Comparison of ENCODE assay signal across 8 mouse cellular contexts in the genomic region with DNA sequence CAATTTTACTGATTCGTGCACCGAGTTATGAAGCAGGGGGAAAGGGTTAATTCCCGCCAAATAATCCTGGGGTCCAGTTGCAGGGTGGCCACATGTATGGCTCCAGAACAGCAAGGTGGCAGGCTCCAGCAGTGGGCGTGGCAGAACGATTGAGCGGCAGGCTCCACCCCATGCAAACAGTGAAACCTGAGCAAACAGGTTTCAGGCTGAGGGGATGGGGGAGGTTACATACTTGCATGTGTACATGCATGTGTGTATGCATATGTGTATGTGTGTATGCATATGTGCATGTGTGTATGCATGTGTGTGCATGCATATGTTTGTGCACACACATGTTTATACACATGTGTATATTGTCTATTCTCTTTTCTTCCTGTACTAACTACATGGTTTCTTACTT. TPM values are rescaled to one million over a fixed set of nuclear protein-coding genes. Genes with fewer than 3 reads are reported as not detected.
DNase-seq lines count a peak whose midpoint lies in the region; ATAC-seq and TF ChIP-seq lines count a peak whose summit lies in the region.
"Not testable (repeated sequence)": the region's sequence is repeated elsewhere in the genome, so short reads cannot be mapped to it uniquely, and the experiment has no call there.

No protein-coding gene starts in this region.

- H3K4me2 ChIP-seq in forebrain, embryonic 14.5 days (ENCODE audit: low read length) = peak overlapping the region; percentile 24; the same call in 1 of the 2 replicates
- H3K4me2 ChIP-seq in heart, embryonic 16.5 days (ENCODE audit: low read depth, low read length) = peak overlapping the region; percentile 80
- H3K4me2 ChIP-seq in intestine, embryonic 15.5 days (replicated peaks) = peak overlapping the region; percentile 48
- H3K4me2 ChIP-seq in limb, embryonic 14.5 days (replicated peaks; ENCODE audit: low read depth, low read length, severe bottlenecking) = peak overlapping the region; percentile 48
- peak overlapping the region; percentile 9; the same call in 1 of the 2 replicates for H3K4me2 ChIP-seq in neural tube, embryonic 11.5 days (ENCODE audit: low read depth)

- not testable (repeated sequence) for H3K9me3 ChIP-seq in forebrain, embryonic 14.5 days (replicated peaks; ENCODE audit: control insufficient read depth, low read length); heart, embryonic 16.5 days (replicated peaks; ENCODE audit: control insufficient read depth, low read length); intestine, embryonic 15.5 days; limb, embryonic 14.5 days (ENCODE audit: control insufficient read depth, low read length); neural tube, embryonic 11.5 days (ENCODE audit: control insufficient read depth, low read length)

- H3K4me3 ChIP-seq in forebrain, embryonic 14.5 days (ENCODE audit: low read depth, low read length); intestine, embryonic 15.5 days (replicated peaks); limb, embryonic 14.5 days (replicated peaks; ENCODE audit: low read length); neural tube, embryonic 11.5 days (ENCODE audit: low read depth, low read length): not testable (repeated sequence)
- H3K4me3 ChIP-seq in heart, embryonic 16.5 days (ENCODE audit: low read length) = peak overlapping the region; percentile 8; the same call in 1 of the 2 replicates

- TF ChIP-seq POLR2A in limb, embryonic 14.5 days (IDR thresholded peaks at IDR 0.05; ENCODE audit: borderline replicate concordance, extremely low read depth, insufficient read depth, insufficient read length) = not testable (repeated sequence)

- peak; percentile 39 for DNase-seq in embryo, embryonic 10.5 days (ENCODE audit: low spot score)
- DNase-seq in forebrain, embryonic 14.5 days (ENCODE audit: low spot score); limb, embryonic 14.5 days (ENCODE audit: low spot score); neural tube, embryonic 11.5 days (ENCODE audit: low spot score): not testable (repeated sequence)
- peak; percentile 5 for DNase-seq in lung, postnatal 10 days
- DNase-seq in urinary bladder, postnatal 14 days (ENCODE audit: low spot score) = peak; percentile 19

- H3K27me3 ChIP-seq in forebrain, embryonic 14.5 days (replicated peaks; ENCODE audit: control insufficient read depth, insufficient read depth, low read length); heart, embryonic 16.5 days (ENCODE audit: control insufficient read depth, insufficient read depth, low read length); intestine, embryonic 15.5 days (replicated peaks); limb, embryonic 14.5 days (ENCODE audit: control insufficient read depth, insufficient read depth, low read length); neural tube, embryonic 11.5 days (ENCODE audit: control insufficient read depth, insufficient read depth, low read length): not testable (repeated sequence)

- 9% methylated on average over 6 of the region's 6 CpGs for WGBS in forebrain, embryonic 14.5 days
- whole genome bisulfite sequencing in heart, embryonic 16.5 days = 14% methylated on average over 6 of the region's 6 CpGs
- WGBS in intestine, embryonic 15.5 days = 9% methylated on average over 6 of the region's 6 CpGs
- WGBS in limb, embryonic 14.5 days = 6% methylated on average over 6 of the region's 6 CpGs
- 8% methylated on average over 6 of the region's 6 CpGs for WGBS in neural tube, embryonic 11.5 days

- H3K27ac ChIP-seq in forebrain, embryonic 14.5 days (ENCODE audit: low read depth, low read length); heart, embryonic 16.5 days (ENCODE audit: low read length); intestine, embryonic 15.5 days; limb, embryonic 14.5 days (replicated peaks; ENCODE audit: low read depth, low read length); neural tube, embryonic 11.5 days (ENCODE audit: low read depth, low read length): not testable (repeated sequence)

- ATAC-seq in forebrain, embryonic 14.5 days; heart, embryonic 16.5 days (replicated peaks; ENCODE audit: extremely low read depth, insufficient read depth, low FRiP score); limb, embryonic 14.5 days (ENCODE audit: low FRiP score, low read depth); neural tube, embryonic 11.5 days (ENCODE audit: insufficient read depth, low FRiP score, low TSS enrichment): not testable (repeated sequence)
- peak; percentile 69 for ATAC-seq in intestine, embryonic 15.5 days

- H3K9ac ChIP-seq in forebrain, embryonic 14.5 days (ENCODE audit: low read length); heart, embryonic 16.5 days (ENCODE audit: low read length); intestine, embryonic 15.5 days; limb, embryonic 14.5 days (ENCODE audit: low read depth, low read length, severe bottlenecking); neural tube, embryonic 11.5 days (ENCODE audit: low read length): not testable (repeated sequence)

- H3K4me1 ChIP-seq in forebrain, embryonic 14.5 days (ENCODE audit: control insufficient read depth, insufficient read depth, low read length) = peaks cover 12% of the 10 kb centered on the region
- peaks cover 15% of the 10 kb centered on the region for H3K4me1 ChIP-seq in heart, embryonic 16.5 days (ENCODE audit: control insufficient read depth, insufficient read depth, low read length)
- H3K4me1 ChIP-seq in intestine, embryonic 15.5 days (replicated peaks); limb, embryonic 14.5 days (ENCODE audit: control insufficient read depth, insufficient read depth, low read length); neural tube, embryonic 11.5 days (ENCODE audit: control insufficient read depth, insufficient read depth, low read length): not testable (repeated sequence)

- not testable (repeated sequence) for H3K36me3 ChIP-seq in forebrain, embryonic 14.5 days (ENCODE audit: control insufficient read depth, insufficient read depth, low read length); heart, embryonic 16.5 days (ENCODE audit: control insufficient read depth, insufficient read depth); intestine, embryonic 15.5 days; limb, embryonic 14.5 days (ENCODE audit: control insufficient read depth, insufficient read depth, low read length); neural tube, embryonic 11.5 days (ENCODE audit: control insufficient read depth, insufficient read depth, low read length)

RNA-seq across cellular contexts. Expression of a gene that starts 46.9 kb away (rescaled TPM):
- 53.8 and 66.7 TPM in 2 replicates for polyA plus RNA-seq in forebrain, embryonic 14.5 days (2014; fragmentation: Nextera tagmentation; extraction: Ambion mirVana)
- polyA plus RNA-seq in heart, embryonic 16.5 days (2015; fragmentation: Nextera tagmentation; extraction: Ambion mirVana) = 94.6 TPM in 2 replicates
- polyA plus RNA-seq in intestine, embryonic 15.5 days (2015; fragmentation: Nextera tagmentation; extraction: Ambion mirVana) = 118 and 131 TPM in 2 replicates
- 80.2 and 102 TPM in 2 replicates for polyA plus RNA-seq in limb, embryonic 14.5 days (2012; rRNA removed)
- polyA plus RNA-seq in limb, embryonic 14.5 days (2014; fragmentation: Nextera tagmentation; extraction: Ambion mirVana) = 140 and 157 TPM in 2 replicates
- 97.6 TPM in 2 replicates for polyA plus RNA-seq in neural tube, embryonic 11.5 days (2014; fragmentation: Nextera tagmentation; extraction: Ambion mirVana)

Comparison
In these comparisons a context has a peak if more than half of its experiments do, and no peak if none do; other contexts are left out.
1. H3K4me2 ChIP-seq: peak in every context shown above with its lines; median percentile 80 in heart, embryonic 16.5 days; 48 in intestine, embryonic 15.5 days; 48 in limb, embryonic 14.5 days; 24 in forebrain, embryonic 14.5 days; 9 in neural tube, embryonic 11.5 days.